ENCODE assay signal across 24 mouse cellular contexts in the genomic region with DNA sequence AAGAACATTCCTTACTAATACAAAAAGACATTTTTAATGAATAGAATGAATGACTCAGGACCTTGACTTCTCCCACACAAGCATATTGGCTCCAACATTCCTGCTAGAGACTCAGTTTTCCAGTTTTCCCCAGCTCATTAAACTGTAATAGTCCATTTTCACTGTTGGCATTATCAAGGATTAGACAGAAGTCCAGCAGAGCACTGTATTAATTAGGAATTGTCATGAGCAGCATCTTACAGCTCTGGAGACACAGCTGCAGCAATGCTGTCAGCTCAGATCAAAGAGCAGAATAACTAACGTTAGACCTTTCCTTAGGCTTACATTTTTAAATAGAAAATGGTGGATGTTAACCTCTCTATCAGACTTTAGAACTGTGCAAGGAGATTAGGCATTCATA.
DNase-seq lines count a peak whose midpoint lies in the region; ATAC-seq and TF ChIP-seq lines count a peak whose summit lies in the region.
"Had no signal": no experiment of that assay in that cellular context is flagged by ENCODE, and none has a peak within 500 bp of the region (broad histone marks: within the 10 kb centered on the region; RNA-seq: fewer than 3 reads in every experiment).

No protein-coding gene starts in this region.

- H3K4me2 ChIP-seq in forebrain, embryonic 13.5 days: no peak overlapping the region
- H3K4me2 ChIP-seq in midbrain, embryonic 13.5 days (replicated peaks): no peak overlapping the region
- no peak overlapping the region for H3K4me2 ChIP-seq in midbrain, postnatal 0 days (ENCODE audit: low read depth, low read length, poor library complexity, severe bottlenecking)
- H3K4me2 ChIP-seq: embryonic facial prominence, embryonic 13.5 days; hindbrain, embryonic 12.5 days had no signal

- H3K4me1 ChIP-seq in forebrain, embryonic 13.5 days: no peaks in the 10 kb centered on the region
- no peaks in the 10 kb centered on the region for H3K4me1 ChIP-seq in forebrain, embryonic 10.5 days
- no peaks in the 10 kb centered on the region for H3K4me1 ChIP-seq in midbrain, embryonic 13.5 days (replicated peaks)
- no peaks in the 10 kb centered on the region for H3K4me1 ChIP-seq in midbrain, postnatal 0 days (ENCODE audit: insufficient read depth, low read length)
- no peaks in the 10 kb centered on the region for H3K4me1 ChIP-seq in lung, adult 2 months (ENCODE audit: control insufficient read depth, insufficient read depth, low read length)
- H3K4me1 ChIP-seq: embryonic facial prominence, embryonic 13.5 days; heart, embryonic 10.5 days; hindbrain, embryonic 12.5 days had no signal

- no peak for DNase-seq in forebrain, embryonic 10.5 days (ENCODE audit: extremely low spot score, low spot score)
- peak; percentile 10 for DNase-seq in brain, adult 2 months (ENCODE audit: low read depth, low spot score)
- peak; percentile 0 for DNase-seq in midbrain, postnatal 0 days (ENCODE audit: low spot score)
- no peak for DNase-seq in lung, adult 2 months
- DNase-seq in urinary bladder, postnatal 10 days (ENCODE audit: low spot score): no peak
- no peak for DNase-seq in heart, adult 11 months
- DNase-seq: adrenal gland, adult 2 months; adrenal gland, postnatal 36 days; cerebellum, adult 18-20 months; cerebellum, postnatal 14 days; embryo, embryonic 11 days; gastrocnemius, postnatal 36 days; heart, adult 18-20 months; heart, postnatal 10 days; heart, postnatal 4 days had no signal

- H3K36me3 ChIP-seq in forebrain, embryonic 13.5 days (ENCODE audit: poor library complexity, severe bottlenecking): no peaks in the 10 kb centered on the region
- no peaks in the 10 kb centered on the region for H3K36me3 ChIP-seq in forebrain, embryonic 10.5 days (replicated peaks)
- H3K36me3 ChIP-seq in midbrain, embryonic 13.5 days: no peaks in the 10 kb centered on the region
- H3K36me3 ChIP-seq in midbrain, postnatal 0 days (ENCODE audit: insufficient read depth, low read length): no peaks in the 10 kb centered on the region
- H3K36me3 ChIP-seq: embryonic facial prominence, embryonic 13.5 days; heart, embryonic 10.5 days; hindbrain, embryonic 12.5 days had no signal

- no peak overlapping the region for H3K27ac ChIP-seq in forebrain, embryonic 13.5 days
- H3K27ac ChIP-seq in forebrain, embryonic 10.5 days: no peak overlapping the region
- H3K27ac ChIP-seq in midbrain, embryonic 13.5 days: no peak overlapping the region
- no peak overlapping the region for H3K27ac ChIP-seq in midbrain, postnatal 0 days (ENCODE audit: low read depth, low read length)
- H3K27ac ChIP-seq: embryonic facial prominence, embryonic 13.5 days; heart, embryonic 10.5 days; hindbrain, embryonic 12.5 days had no signal

- no peak for TF ChIP-seq CTCF in midbrain, postnatal 0 days (IDR thresholded peaks at IDR 0.05)
- TF ChIP-seq CTCF in lung, adult 2 months (IDR thresholded peaks at IDR 0.05; ENCODE audit: insufficient read depth, low read length): no peak

- no peak overlapping the region for H3K9ac ChIP-seq in forebrain, embryonic 13.5 days
- H3K9ac ChIP-seq in midbrain, embryonic 13.5 days (replicated peaks): no peak overlapping the region
- no peak overlapping the region for H3K9ac ChIP-seq in midbrain, postnatal 0 days (replicated peaks; ENCODE audit: low read length, poor library complexity, severe bottlenecking)
- H3K9ac ChIP-seq: embryonic facial prominence, embryonic 13.5 days; hindbrain, embryonic 12.5 days had no signal

- 23% methylated on average over 1 of the region's 1 CpGs for WGBS in forebrain, embryonic 13.5 days
- 44% methylated on average over 1 of the region's 1 CpGs for WGBS in forebrain, embryonic 10.5 days
- 21% methylated on average over 1 of the region's 1 CpGs for WGBS in midbrain, embryonic 13.5 days
- 14% methylated on average over 1 of the region's 1 CpGs for WGBS in midbrain, postnatal 0 days
- 52% methylated on average over 1 of the region's 1 CpGs for WGBS in lung, adult 2 months

- no peak overlapping the region for H3K4me3 ChIP-seq in forebrain, embryonic 13.5 days
- H3K4me3 ChIP-seq in forebrain, embryonic 10.5 days: no peak overlapping the region
- H3K4me3 ChIP-seq in midbrain, embryonic 13.5 days (replicated peaks): no peak overlapping the region
- no peak overlapping the region for H3K4me3 ChIP-seq in midbrain, postnatal 0 days (ENCODE audit: low read depth, low read length)
- H3K4me3 ChIP-seq in lung, adult 2 months (replicated peaks; ENCODE audit: extremely low read depth, low read depth, low read length): no peak overlapping the region
- H3K4me3 ChIP-seq: embryonic facial prominence, embryonic 13.5 days; heart, embryonic 10.5 days; hindbrain, embryonic 12.5 days had no signal

- no peak for TF ChIP-seq POLR2A in lung, adult 2 months (IDR thresholded peaks at IDR 0.05; ENCODE audit: borderline replicate concordance, extremely low read depth, low read depth, low read length)

- peak; percentile 43; the same call in 1 of the 2 replicates for ATAC-seq in forebrain, embryonic 13.5 days
- peak; percentile 90 for ATAC-seq in midbrain, embryonic 13.5 days
- ATAC-seq in midbrain, postnatal 0 days (ENCODE audit: low FRiP score): no peak
- ATAC-seq: hindbrain, embryonic 16.5 days; inflammation-experienced regulatory T-cells, adult 6 months; intestine, postnatal 0 days had no signal

- H3K27me3 ChIP-seq in forebrain, embryonic 13.5 days: no peaks in the 10 kb centered on the region
- no peaks in the 10 kb centered on the region for H3K27me3 ChIP-seq in forebrain, embryonic 10.5 days (ENCODE audit: poor library complexity, severe bottlenecking)
- H3K27me3 ChIP-seq in midbrain, embryonic 13.5 days: no peaks in the 10 kb centered on the region
- no peaks in the 10 kb centered on the region for H3K27me3 ChIP-seq in midbrain, postnatal 0 days (ENCODE audit: insufficient read depth, low read length)
- H3K27me3 ChIP-seq: CH12.LX; embryonic facial prominence, embryonic 13.5 days; hindbrain, embryonic 12.5 days had no signal

- no peaks in the 10 kb centered on the region for H3K9me3 ChIP-seq in forebrain, embryonic 13.5 days (replicated peaks)
- H3K9me3 ChIP-seq in forebrain, embryonic 10.5 days: no peaks in the 10 kb centered on the region
- no peaks in the 10 kb centered on the region for H3K9me3 ChIP-seq in midbrain, embryonic 13.5 days
- no peaks in the 10 kb centered on the region for H3K9me3 ChIP-seq in midbrain, postnatal 0 days (ENCODE audit: low read length)
- H3K9me3 ChIP-seq: embryonic facial prominence, embryonic 13.5 days; heart, embryonic 10.5 days; hindbrain, embryonic 12.5 days had no signal

Comparison
In these comparisons a context has a peak if more than half of its experiments do, and no peak if none do; other contexts are left out.
1. DNase-seq: peak in brain, adult 2 months (single experiment) and midbrain, postnatal 0 days (single experiment); none in forebrain, embryonic 10.5 days (single experiment), lung, adult 2 months (single experiment), urinary bladder, postnatal 10 days (single experiment) and heart, adult 11 months (single experiment).